Comparison of ENCODE assay signal across 15 mouse cellular contexts in genomic region chr7:120553181-120553551, GRCm38 (mm10).
A peak's percentile ranks its signal among the peaks of the same experiment; 100 is the strongest.
DNase-seq lines count a peak whose midpoint lies in the region; ATAC-seq and TF ChIP-seq lines count a peak whose summit lies in the region.
"Had no signal": no experiment of that assay in that cellular context is flagged by ENCODE, and none has a peak within 500 bp of the region (broad histone marks: within the 10 kb centered on the region; RNA-seq: fewer than 3 reads in every experiment).

No protein-coding gene starts in this region.

- no peaks in the 10 kb centered on the region for H3K36me3 ChIP-seq in neural tube, embryonic 11.5 days (ENCODE audit: control insufficient read depth, insufficient read depth, low read length)
- H3K36me3 ChIP-seq in forebrain, postnatal 0 days (ENCODE audit: insufficient read depth) = no peaks in the 10 kb centered on the region
- H3K36me3 ChIP-seq in midbrain, embryonic 10.5 days = no peaks in the 10 kb centered on the region
- no peaks in the 10 kb centered on the region for H3K36me3 ChIP-seq in neural tube, embryonic 15.5 days

- H3K4me2 ChIP-seq in neural tube, embryonic 11.5 days (ENCODE audit: low read depth) = 0 out of 2 replicates have a peak overlapping the region, but pooled peaks have one; percentile 12
- peak overlapping the region; percentile 49 for H3K4me2 ChIP-seq in forebrain, postnatal 0 days (ENCODE audit: low read depth)
- H3K4me2 ChIP-seq in neural tube, embryonic 15.5 days = peak overlapping the region; percentile 52
- H3K4me2 ChIP-seq: lung, embryonic 14.5 days had no signal

- no peak overlapping the region for H3K9ac ChIP-seq in neural tube, embryonic 11.5 days (ENCODE audit: low read length)
- H3K9ac ChIP-seq in forebrain, postnatal 0 days = peak overlapping the region; percentile 48
- H3K9ac ChIP-seq in neural tube, embryonic 15.5 days (replicated peaks) = no peak overlapping the region; the same call in 1 of the 2 replicates
- H3K9ac ChIP-seq: lung, embryonic 14.5 days had no signal

- no peaks in the 10 kb centered on the region for H3K27me3 ChIP-seq in neural tube, embryonic 11.5 days (ENCODE audit: control insufficient read depth, insufficient read depth, low read length)
- no peaks in the 10 kb centered on the region for H3K27me3 ChIP-seq in forebrain, postnatal 0 days (ENCODE audit: insufficient read depth, low read length)
- no peaks in the 10 kb centered on the region for H3K27me3 ChIP-seq in midbrain, embryonic 10.5 days (ENCODE audit: low read depth, poor library complexity, severe bottlenecking)
- H3K27me3 ChIP-seq in neural tube, embryonic 15.5 days (replicated peaks) = no peaks in the 10 kb centered on the region

- no peaks in the 10 kb centered on the region for H3K4me1 ChIP-seq in neural tube, embryonic 11.5 days (ENCODE audit: control insufficient read depth, insufficient read depth, low read length)
- H3K4me1 ChIP-seq in forebrain, postnatal 0 days (ENCODE audit: insufficient read depth) = no peaks in the 10 kb centered on the region
- H3K4me1 ChIP-seq in midbrain, embryonic 10.5 days = peaks cover 11% of the 10 kb centered on the region
- H3K4me1 ChIP-seq in neural tube, embryonic 15.5 days = 0 out of 2 replicates have a peak, but pooled peaks cover 4% of the 10 kb centered on the region

- TF ChIP-seq CTCF in forebrain, postnatal 0 days (IDR thresholded peaks at IDR 0.05; ENCODE audit: low read depth) = no peak

- H3K9me3 ChIP-seq in neural tube, embryonic 11.5 days (ENCODE audit: control insufficient read depth, low read length) = no peaks in the 10 kb centered on the region
- H3K9me3 ChIP-seq in forebrain, postnatal 0 days (ENCODE audit: low read length) = no peaks in the 10 kb centered on the region
- H3K9me3 ChIP-seq in midbrain, embryonic 10.5 days (replicated peaks) = no peaks in the 10 kb centered on the region
- H3K9me3 ChIP-seq in neural tube, embryonic 15.5 days (replicated peaks) = no peaks in the 10 kb centered on the region

- no peak for ATAC-seq in neural tube, embryonic 11.5 days (ENCODE audit: insufficient read depth, low FRiP score, low TSS enrichment)
- ATAC-seq in forebrain, postnatal 0 days = peak; percentile 72
- ATAC-seq in neural tube, embryonic 15.5 days (ENCODE audit: low FRiP score) = peak; percentile 53; the same call in 1 of the 2 replicates
- ATAC-seq: activated CD4-positive, CD25-positive, alpha-beta regulatory T cell, adult 4 months had no signal

- 47% methylated on average over 12 of the region's 12 CpGs for WGBS in neural tube, embryonic 11.5 days
- 38% methylated on average over 12 of the region's 12 CpGs for WGBS in forebrain, postnatal 0 days
- WGBS in midbrain, embryonic 10.5 days = 50% methylated on average over 12 of the region's 12 CpGs
- WGBS in neural tube, embryonic 15.5 days = 48% methylated on average over 12 of the region's 12 CpGs

- H3K4me3 ChIP-seq in neural tube, embryonic 11.5 days (ENCODE audit: low read depth, low read length) = no peak overlapping the region
- peak overlapping the region; percentile 32 for H3K4me3 ChIP-seq in forebrain, postnatal 0 days (ENCODE audit: low read depth, low read length)
- peak overlapping the region; percentile 45 for H3K4me3 ChIP-seq in midbrain, embryonic 10.5 days
- H3K4me3 ChIP-seq in neural tube, embryonic 15.5 days (replicated peaks) = peak overlapping the region; percentile 30

- no peak overlapping the region for H3K27ac ChIP-seq in neural tube, embryonic 11.5 days (ENCODE audit: low read depth, low read length)
- peak overlapping the region; percentile 72 for H3K27ac ChIP-seq in forebrain, postnatal 0 days (ENCODE audit: low read depth, low read length)
- no peak overlapping the region for H3K27ac ChIP-seq in midbrain, embryonic 10.5 days (replicated peaks)
- no peak overlapping the region for H3K27ac ChIP-seq in neural tube, embryonic 15.5 days (replicated peaks)

- DNase-seq in neural tube, embryonic 11.5 days (ENCODE audit: low spot score) = no peak
- DNase-seq in neural tube, embryonic 10.5 days (ENCODE audit: extremely low spot score, low spot score) = no peak
- DNase-seq in forebrain, postnatal 0 days = no peak
- no peak for DNase-seq in midbrain, embryonic 10.5 days (ENCODE audit: low spot score)
- no peak for DNase-seq in frontal cortex, postnatal 14 days (ENCODE audit: low spot score in 2 of 2)
- no peak for DNase-seq in thymus, postnatal 0 days (ENCODE audit: low spot score)
- DNase-seq in spleen, postnatal 14 days (ENCODE audit: low spot score in 2 of 2) = no peak
- DNase-seq: cerebellum, adult 11 months; heart, adult 18-20 months; kidney, adult 2 months; left cerebral cortex, postnatal 4 days; thymus, postnatal 36 days had no signal
